Mouse (Mus musculus) mouse embryonic stem cell (cell line): ENCODE data around the gene Rgs14.

Experiments
- in situ Hi-C, 2 experiments: fragments of 300-500 bp; cut with MboI; formaldehyde crosslinking; loops; 1 replicate in 1 of 2; 3 replicates in 1 of 2; pipeline ENCODE4 v1.14.3; 2019 to 2020; ENCODE audit warnings: low sequenced_read_pairs in 2 of 2, low pct_unique_long_range_greater_than_20kb in 1 of 2, mixed read lengths in 1 of 2; ENCODE audit not compliant: unreplicated experiment in 1 of 2

The Rgs14 gene

DNA sequence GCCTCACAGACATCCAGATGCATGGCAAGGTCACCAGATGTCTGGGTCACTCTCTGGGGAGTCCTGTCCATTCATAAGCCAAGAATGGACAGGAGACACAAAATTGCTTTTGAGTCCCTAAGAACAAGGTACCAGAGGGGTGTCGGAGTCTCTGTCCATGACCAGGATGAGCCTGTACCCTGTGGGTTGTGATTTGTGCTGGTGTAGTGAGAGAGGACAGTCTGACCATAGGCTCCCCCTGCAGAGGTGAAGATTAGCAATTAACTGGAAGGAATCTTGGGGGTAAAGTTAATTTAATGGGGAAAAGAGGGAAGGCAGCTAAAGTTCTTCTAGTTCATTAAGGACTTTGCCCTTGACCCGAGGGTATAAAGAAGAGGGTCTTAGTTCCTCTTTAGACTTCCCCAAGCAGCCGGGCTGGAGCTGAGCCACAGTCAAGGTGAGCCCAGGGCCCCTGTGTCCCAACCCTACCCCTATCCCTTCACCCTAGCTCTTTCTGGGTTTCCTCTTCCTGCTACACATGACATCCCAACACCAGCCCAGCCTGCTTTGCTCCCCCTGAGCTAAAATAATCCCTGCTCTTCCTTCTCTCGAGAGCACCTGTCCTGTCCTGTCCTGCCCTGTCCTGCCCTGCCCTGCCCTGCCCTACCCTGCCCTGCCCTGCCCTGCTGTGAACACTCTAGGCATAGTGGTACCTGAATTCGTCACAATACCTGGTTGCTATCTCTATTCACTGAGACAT lies 29.9 kb downstream of the Rgs14 start:
- in situ Hi-C loops: loop anchor here in 1 of 2 experiments (10.0 kb wide), 1 partner anchor 75 kb away; no protein-coding TSS in a partner anchor

DNA sequence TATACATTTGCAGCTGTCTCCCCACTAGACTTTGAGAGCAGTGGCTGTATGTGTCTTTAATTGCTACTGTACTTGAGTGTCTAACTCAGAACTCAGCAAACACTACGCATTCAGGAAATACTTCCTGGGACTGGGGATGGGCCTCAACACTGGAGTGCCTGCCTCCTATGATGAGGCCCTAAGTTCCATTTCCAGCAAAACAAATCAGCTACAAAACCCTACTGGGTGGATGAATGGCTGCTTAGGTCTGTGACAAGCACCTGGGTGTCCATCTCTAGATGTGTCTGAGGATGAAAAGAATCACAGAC lies 30.5 kb downstream of the Rgs14 start:
- in situ Hi-C loops: loop anchor here in 1 of 2 experiments (10.0 kb wide), 1 partner anchor 75 kb away; no protein-coding TSS in a partner anchor

DNA sequence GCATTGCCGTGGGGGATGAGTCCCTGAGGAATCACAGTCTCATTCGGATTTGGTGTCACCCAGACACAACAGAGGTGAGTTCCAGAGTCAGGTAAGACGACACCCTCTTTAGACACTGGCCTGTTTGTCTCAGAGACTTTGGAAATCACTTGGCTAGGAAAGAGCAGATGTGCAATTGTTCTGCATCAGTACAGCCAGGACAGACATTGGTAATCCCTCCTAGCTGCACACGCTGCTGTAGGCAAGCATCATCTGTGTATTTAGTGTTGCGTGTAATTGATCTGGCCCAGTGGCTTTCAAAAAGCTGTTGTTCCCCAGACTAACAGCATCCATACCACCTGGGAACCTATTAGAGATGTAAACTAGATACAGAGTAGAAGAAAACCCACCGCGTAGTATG lies 33.7 kb downstream of the Rgs14 start:
- in situ Hi-C loops: loop anchor here in 1 of 2 experiments (10.0 kb wide), 1 partner anchor 72 kb away; no protein-coding TSS in a partner anchor

DNA sequence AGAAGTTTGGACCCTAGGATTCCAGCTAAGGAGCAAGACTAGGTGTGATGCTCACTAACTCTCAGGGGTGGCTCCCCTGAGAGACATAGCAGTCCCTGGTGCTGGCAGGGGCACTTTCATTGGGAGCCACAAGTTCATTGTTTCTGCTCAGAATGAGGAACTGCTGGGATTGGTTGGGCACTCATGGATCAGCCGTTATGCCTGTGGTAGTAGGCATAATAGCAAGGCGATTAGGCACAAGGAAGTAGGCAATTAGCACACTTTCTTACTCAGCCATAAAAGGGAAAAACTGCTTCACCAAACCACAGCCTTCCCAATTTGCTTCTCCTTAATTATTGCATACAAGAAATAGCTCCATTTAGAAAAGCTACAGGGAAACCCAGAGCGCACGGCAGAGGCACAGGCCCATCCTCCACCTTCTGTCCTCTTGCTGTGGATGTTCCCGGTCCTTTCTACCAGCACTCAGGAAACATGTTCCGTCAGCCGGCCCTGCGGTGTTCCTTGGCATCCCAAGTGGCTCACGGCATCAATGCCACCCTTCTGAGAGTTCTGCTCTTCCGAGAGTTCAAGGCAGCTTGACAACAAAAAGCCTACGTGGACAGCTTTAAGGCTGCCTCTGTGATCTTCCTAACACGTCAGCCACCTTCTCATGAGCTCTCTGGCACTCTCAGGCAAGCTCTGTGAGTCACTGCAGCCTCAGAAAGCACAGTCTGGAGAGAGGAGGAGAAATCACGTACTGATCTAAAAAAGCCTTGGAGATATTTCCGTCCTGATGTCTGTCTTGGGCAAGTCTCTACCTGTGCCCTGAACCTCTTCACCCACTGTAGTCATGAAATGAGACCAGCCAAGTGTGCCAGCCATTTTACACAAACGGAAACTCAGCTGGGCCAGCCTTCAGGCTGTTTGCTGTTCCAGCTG lies 34.7 kb downstream of the Rgs14 start:
- in situ Hi-C loops: loop anchor here in 1 of 2 experiments (10.0 kb wide), 1 partner anchor 71 kb away; no protein-coding TSS in a partner anchor

DNA sequence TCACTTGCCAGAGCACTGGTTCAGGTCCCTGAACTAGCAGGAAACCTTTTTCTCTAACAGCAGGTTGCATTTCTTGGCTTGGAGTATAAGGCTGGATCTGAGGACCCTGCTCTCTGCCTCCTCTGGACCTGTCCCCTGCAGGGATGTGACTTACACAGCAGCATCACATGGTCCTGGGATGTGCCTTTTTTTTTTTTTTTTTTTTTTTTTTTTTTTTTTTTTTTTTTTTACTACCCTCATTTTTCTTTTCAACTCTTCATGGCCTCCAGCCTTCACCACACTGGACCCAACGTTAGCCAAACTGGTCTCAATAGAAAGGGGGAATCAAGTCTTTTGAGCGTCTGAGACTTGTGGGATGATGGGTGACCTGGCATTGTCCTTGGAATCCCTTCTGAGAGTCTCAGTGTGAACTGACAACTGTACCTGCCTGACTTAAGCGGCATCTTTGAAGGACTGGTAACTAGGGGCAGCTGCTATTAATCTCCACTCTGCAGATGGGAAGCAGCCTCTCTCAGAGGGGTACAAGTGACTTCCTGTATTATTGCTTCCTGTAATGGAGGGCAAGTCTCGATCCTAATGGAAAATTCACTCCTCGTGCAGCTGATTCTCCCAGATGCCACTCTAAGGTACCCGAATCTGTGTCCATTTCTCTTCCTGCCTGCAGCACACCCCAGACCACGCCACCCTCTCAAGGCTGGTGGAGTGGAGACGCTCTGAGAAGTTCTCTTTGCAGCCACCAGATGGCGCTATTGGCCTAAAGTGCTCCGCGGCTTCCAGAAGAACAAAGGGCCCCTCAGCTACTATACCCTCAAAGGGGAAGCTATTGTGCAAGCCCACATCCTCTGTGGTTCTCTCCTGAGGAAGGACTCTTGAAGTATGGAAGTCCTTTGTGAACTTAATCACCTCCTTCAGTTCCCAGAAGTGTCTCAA lies 35.6 kb downstream of the Rgs14 start:
- in situ Hi-C loops: loop anchor here (5.0 to 10.0 kb wide), 2 partner anchors 70 to 112 kb away; no protein-coding TSS in a partner anchor

DNA sequence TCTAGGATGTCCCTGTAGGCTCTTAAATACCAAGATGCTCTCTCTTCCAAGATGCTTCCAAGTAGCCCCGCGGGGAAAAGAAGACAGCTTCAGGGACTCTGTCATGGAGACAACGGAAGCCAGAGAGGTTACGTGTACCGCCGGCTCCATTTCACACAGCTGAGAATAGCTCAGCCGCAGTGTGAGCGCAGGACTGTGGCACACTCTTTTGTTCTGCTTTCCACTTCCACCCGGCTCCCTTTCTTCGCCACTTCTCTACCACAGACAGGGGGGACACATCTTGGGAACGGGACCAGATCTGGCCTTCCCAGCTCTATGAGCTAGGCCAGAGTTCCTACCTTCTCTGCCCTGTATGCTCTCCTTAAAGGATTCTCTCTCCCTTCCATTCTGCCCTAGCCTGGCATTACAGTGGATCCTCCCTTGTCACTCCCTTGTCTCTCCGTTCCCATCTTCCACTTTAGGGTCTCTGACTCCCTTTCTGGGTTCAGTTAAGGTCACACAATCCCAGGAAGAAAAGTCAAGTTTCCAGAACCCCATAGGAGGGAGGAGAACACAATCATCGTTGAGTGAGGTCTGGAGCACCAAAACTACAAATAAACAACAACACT lies 36.4 kb downstream of the Rgs14 start:
- in situ Hi-C loops: loop anchor here (5.0 to 10.0 kb wide), 2 partner anchors 69 to 111 kb away; no protein-coding TSS in a partner anchor

DNA sequence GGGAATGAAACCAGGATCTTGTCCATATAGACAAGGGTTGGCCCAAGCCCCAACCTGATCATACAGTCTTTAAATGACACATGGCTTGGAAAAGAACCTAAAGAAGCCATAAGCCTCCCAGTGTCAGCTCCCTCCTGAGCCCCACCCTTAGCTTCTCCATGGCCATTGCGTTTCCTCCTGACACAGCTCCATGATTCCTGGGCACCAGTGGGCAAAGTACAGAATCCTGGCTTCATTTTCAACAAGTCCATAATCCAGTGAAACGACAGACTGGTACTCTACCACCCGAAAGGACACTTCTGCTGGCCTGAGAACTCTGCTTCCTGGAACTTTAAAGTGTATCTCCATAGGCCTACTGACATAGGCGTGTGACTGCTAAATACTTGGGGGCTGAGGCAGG lies 37.8 kb downstream of the Rgs14 start:
- in situ Hi-C loops: loop anchor here (5.0 to 10.0 kb wide), 2 partner anchors 67 to 110 kb away; no protein-coding TSS in a partner anchor

DNA sequence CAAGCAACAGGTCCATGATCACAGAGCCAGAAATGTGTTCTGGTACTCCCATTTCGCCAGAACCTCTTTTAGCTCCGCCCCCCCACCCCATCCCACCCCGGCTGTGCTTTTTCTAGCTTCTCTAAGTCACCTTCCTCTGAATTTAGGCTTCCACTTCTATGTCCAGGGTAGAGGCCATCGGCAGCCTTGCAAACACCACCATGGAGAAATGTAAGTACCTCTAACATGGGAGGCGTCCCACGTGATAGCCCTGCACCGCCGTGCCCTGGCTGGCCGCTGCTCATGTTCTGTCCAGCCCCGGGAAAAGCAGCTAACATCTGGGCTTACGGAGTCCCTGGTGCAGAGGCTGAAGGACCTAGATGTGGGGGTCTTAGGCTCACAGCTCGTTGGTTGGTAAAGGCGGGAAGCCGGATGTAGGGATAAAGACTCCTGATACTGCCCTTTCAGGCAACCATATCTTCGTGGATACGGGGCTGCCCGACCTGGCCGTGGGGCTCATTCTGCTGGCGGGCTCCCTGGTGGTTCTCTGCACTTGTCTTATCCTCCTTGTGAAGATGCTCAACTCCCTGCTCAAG lies 39.1 kb downstream of the Rgs14 start:
- in situ Hi-C loops: loop anchor here (5.0 to 10.0 kb wide), 2 partner anchors 66 to 109 kb away; no protein-coding TSS in a partner anchor

DNA sequence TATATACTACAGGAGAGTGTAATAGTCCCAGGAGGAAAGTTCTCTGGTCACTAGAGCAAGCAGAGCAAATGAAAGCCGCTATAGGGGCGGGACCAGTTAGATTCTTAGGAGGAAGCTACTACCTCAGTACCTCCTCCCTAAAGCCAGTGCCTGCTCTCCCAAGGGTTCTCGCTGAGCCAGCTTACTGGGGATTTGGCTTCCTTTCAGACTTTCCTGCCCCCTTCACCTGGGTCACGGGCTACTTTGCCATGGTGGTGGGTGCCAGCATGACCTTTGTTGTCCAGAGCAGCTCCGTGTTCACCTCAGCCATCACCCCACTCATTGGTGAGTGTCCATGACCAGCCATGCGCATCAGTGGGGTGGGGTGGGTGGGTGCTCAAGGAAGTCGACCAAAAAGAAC lies 42.3 kb downstream of the Rgs14 start:
- in situ Hi-C loops: no loop called here

DNA sequence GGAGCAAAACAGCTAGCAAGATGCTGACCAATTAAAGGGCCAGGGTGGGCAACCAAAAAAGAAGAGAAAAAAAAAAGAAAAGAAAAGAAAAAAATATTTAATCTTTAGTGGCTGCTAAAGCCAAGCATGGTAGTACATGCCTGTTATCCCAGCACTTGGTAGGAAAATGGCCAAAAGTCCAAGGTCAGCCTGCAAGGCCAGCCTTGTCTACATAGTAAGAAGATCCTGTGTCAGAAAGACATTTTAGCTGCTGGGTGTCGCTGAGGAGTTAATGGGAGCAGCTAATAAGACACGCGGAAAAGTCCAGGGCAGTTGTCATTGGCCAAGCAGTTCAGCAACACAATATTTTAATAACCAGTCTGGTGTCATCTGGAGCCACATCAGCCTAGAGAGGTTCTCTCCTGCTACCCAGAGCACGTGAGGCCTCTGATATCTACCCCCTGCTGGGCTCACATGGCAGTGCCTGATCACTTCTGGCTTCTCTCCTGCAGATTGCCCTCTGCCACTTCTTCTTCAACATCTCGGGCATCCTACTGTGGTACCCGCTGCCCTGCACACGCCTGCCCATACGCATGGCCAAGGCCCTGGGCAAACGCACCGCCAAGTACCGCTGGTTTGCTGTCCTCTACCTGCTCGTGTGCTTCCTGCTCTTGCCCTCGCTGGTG lies 43.2 kb downstream of the Rgs14 start:
- in situ Hi-C loops: no loop called here

DNA sequence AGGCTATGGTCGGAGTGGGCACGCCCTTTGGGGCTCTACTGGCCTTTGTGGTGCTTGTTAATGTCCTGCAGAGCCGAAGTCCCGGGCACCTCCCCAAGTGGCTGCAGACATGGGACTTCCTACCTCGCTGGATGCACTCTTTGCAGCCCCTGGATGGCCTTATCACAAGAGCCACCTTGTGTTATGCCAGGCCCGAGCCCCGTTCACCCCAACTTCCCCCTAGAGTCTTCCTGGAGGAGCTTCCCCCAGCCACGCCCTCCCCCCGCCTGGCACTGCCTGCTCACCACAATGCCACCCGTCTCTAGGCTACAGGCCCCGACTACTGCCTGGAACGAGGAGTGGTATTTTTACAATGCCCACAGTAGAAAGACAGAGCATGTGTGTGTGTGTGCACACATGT lies 43.8 kb downstream of the Rgs14 start:
- in situ Hi-C loops: no loop called here

DNA sequence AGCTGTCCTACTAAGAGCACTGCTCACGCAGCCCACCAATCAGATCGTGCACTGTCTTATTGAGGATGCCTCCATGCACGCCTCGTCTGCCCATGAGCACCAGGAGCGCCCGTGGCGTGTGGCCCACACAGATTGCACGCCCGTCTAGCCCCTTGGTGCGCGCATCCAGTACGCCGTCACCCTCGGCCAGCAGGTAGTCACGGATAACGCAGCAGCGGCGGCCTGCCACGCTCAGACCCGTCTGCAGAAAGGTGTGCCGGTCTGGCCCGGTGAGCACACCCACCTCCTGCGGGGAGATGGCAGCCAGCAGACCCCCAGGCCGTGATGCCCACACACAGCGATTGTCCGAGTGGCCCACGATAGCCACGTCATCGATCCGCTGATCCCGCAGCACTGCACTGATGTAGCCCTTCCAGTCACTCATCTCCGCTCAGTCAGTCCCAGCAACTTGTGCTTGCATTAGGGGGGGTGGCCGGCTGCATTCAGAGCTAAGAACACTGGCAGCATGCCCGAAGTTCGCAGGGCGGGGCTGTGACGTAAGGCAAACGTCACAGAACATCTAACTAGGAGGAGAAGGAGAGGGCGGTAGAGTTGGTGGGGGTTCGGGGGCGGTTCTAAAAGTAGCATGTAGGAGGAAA lies 45.3 kb downstream of the Rgs14 start, which contains the start of gene Pfn3:
Pfn3 (minus strand) TSS at position 490 of the 638 bp plus-strand sequence.
- in situ Hi-C loops: no loop called here

DNA sequence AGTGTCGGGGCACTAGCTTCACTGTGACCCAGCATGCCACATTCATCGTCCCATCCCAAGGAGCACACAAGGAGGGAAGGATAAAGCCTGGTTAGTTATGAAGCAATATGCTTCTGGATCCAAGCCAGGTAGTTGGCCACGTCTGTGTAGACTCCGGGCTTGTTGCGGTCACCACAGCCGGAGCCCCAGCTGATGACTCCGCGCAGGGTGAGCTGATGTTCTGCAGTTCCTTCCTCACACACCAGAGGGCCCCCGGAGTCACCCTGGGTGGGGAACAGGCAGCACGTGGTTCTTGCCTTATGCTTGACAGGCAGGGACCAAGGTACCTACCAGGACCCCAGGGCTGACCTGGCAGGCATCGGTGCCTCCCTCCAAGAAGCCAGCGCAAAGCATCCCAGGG lies 48.5 kb downstream of the Rgs14 start:
- in situ Hi-C loops: no loop called here

DNA sequence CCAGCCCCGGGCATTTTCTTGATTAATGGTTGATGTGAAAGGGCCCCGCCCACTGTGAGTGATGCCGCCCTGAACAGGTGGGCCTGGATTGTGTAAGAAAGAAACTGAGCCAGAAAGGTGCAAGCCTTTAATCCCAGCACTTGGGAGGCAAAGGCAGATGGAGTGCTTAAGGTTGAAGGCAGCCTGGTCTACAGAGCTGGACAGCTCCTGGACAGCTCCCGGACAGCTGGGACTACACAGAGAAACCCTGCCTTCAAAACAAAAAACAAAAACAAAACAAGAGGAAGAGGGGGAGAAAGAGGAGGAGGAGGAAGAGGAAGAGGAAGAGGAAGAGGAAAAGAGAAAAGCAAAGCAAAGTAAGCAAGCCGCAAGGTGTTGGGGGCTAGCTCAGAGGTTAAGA lies 49.6 kb downstream of the Rgs14 start:
- in situ Hi-C loops: no loop called here

DNA sequence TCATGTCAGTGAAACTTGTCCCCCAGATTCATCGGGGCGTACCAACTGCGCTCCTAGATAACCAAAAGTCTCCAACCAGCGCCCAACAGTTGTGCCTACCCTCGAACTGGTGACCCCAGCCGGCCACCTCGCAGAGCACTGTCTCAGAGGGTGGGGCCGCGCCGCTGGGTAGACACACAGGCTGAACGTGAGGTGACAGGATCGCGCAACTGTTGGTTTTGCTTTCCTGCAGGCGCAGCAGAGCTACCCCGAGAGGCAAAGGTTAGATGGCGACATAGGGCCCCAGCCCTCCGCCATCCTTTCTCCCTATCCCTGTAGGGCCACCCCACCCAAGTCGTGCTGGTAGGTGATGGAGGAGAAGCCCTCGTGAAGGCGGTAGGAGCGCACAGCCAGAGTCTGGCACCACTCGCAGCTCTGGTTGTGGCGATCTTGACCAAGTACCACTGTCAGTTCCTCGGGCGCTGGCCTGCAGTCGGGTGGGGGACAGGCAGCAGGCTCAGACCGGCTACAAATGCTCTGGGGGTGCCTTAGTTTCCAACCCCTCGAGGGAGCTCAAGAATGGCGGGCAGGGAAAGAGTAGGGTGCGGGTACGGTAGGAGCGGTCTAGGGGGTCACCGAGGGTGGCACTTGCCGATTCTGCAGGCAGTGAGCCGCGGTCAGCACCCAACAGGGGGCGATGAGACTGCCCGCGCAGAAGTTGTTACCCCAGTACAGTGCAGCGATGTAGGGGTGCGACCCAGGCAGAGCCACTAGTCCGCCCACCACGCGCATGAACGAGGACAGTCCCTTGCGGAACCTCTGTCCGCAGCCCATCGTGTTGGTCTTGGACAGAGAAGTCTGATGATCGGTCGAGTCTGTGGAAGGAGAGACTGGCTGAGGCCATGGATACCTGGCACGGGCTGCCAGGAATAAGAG lies 50.7 kb downstream of the Rgs14 start:
- in situ Hi-C loops: no loop called here
